Mouse (Mus musculus) olfactory bulb, adult 2 months (tissue): ENCODE measurements at regions not wholly inside any gene's neighbourhood (a gene's known extent, or its start where the extent isn't known, plus 50 kb on each side); places are given as distances from the start of the nearest gene placed in this dataset.

ENCODE experiments used
- H3K27ac ChIP-seq: fragments of 200-500 bp; 2 replicates; pipeline ENCODE4 v1.5.1; 2012; ENCODE audit warnings: low read depth, low read length; ENCODE audit not compliant: insufficient read depth
- H3K4me1 ChIP-seq: fragments of 200-500 bp; 2 replicates; pipeline ENCODE4 v1.6.1; 2012; ENCODE audit warnings: low read length; ENCODE audit not compliant: control insufficient read depth, insufficient read depth
- H3K4me3 ChIP-seq: fragments of 200-500 bp; 2 replicates; pipeline ENCODE4 v1.5.1; 2012; ENCODE audit warnings: mild to moderate bottlenecking, low read depth, low read length, moderate library complexity; ENCODE audit not compliant: insufficient read depth
- CTCF ChIP-seq: fragments of 200-500 bp; IDR thresholded peaks from 2 replicates; pipeline ENCODE4 v1.5.1; 2012; ENCODE audit warnings: low read depth, mild to moderate bottlenecking, low read length, moderate library complexity; ENCODE audit not compliant: insufficient read depth
- POLR2A ChIP-seq: fragments of 200-500 bp; IDR thresholded peaks from 2 replicates; pipeline ENCODE4 v1.6.1; 2012; ENCODE audit warnings: mild to moderate bottlenecking, low read depth, low read length, moderate library complexity; ENCODE audit not compliant: insufficient read depth
- WGBS: fragments of 180-500 bp; shearing (Covaris S2); methylation state at CpG from one replicate; pipeline ENCODE4 v1.1.7; 2018; 5-methylcytosine and 5-hydroxymethylcytosine counted together

- no peak for TF ChIP-seq CTCF
- TF ChIP-seq POLR2A: no peak
- 88% methylated on average over 1 of the region's 1 CpGs for WGBS
- Histone ChIP-seq H3K27ac (no peak overlapping the region), H3K4me3 (no peak overlapping the region), H3K4me1 (no peaks in the 10 kb centered on the region)
Measured at GRCm38 (mm10) chr5:84934369-84934768, 517.2 kb upstream of the Epha5 start.

- WGBS: 96% methylated on average over 1 of the region's 1 CpGs
- Histone ChIP-seq H3K4me1 (no peaks in the 10 kb centered on the region), H3K4me3 (no peak overlapping the region), H3K27ac (no peak overlapping the region)
- TF ChIP-seq CTCF: no peak
- no peak for TF ChIP-seq POLR2A
Measured at GRCm38 (mm10) chr5:84917631-84918292, 500.6 kb upstream of the Epha5 start.

GRCm38 (mm10) chr5:84901669-84902068, 484.5 kb upstream of the Epha5 start:
- WGBS: 35% methylated on average over 4 of the region's 4 CpGs
- TF ChIP-seq CTCF (no peak), POLR2A (no peak)
- H3K4me3 ChIP-seq: no peak overlapping the region
- H3K27ac ChIP-seq: no peak overlapping the region
- no peaks in the 10 kb centered on the region for H3K4me1 ChIP-seq

GRCm38 (mm10) chr5:84897535-84897934, 480.4 kb upstream of the Epha5 start:
- Histone ChIP-seq H3K4me3 (no peak overlapping the region), H3K4me1 (no peaks in the 10 kb centered on the region), H3K27ac (no peak overlapping the region)
- 97% methylated on average over 1 of the region's 1 CpGs for WGBS
- TF ChIP-seq CTCF: no peak
- TF ChIP-seq POLR2A: no peak

GRCm38 (mm10) chr5:84853622-84854021, 436.4 kb upstream of the Epha5 start:
- H3K4me1 ChIP-seq: no peaks in the 10 kb centered on the region
- WGBS: 82% methylated on average over 1 of the region's 1 CpGs
- TF ChIP-seq CTCF: no peak
- TF ChIP-seq POLR2A: no peak
- no peak overlapping the region for H3K4me3 ChIP-seq
- no peak overlapping the region for H3K27ac ChIP-seq

- H3K27ac ChIP-seq: no peak overlapping the region
- no peaks in the 10 kb centered on the region for H3K4me1 ChIP-seq
- H3K4me3 ChIP-seq: no peak overlapping the region
- no peak for TF ChIP-seq POLR2A
Measured at GRCm38 (mm10) chr5:84849175-84849574, 432.0 kb upstream of the Epha5 start.

- H3K4me1 ChIP-seq: no peaks in the 10 kb centered on the region
- TF ChIP-seq POLR2A (no peak), CTCF (no peak)
- 0 out of 2 replicates have a peak overlapping the region, but pooled peaks have one; percentile 37 for H3K27ac ChIP-seq
- WGBS: 21% methylated on average over 2 of the region's 2 CpGs
- H3K4me3 ChIP-seq: no peak overlapping the region
Measured at GRCm38 (mm10) chr5:84848765-84849164, 431.6 kb upstream of the Epha5 start.

GRCm38 (mm10) chr5:84811460-84811859, 394.3 kb upstream of the Epha5 start:
- Histone ChIP-seq H3K4me3 (no peak overlapping the region), H3K27ac (no peak overlapping the region), H3K4me1 (no peaks in the 10 kb centered on the region)
- WGBS: 60% methylated on average over 2 of the region's 2 CpGs
- TF ChIP-seq POLR2A (no peak), CTCF (no peak)

GRCm38 (mm10) chr5:84810844-84811243, 393.7 kb upstream of the Epha5 start:
- WGBS: 64% methylated on average over 3 of the region's 3 CpGs
- no peak overlapping the region for H3K27ac ChIP-seq
- TF ChIP-seq CTCF: no peak
- no peak for TF ChIP-seq POLR2A
- H3K4me3 ChIP-seq: no peak overlapping the region
- no peaks in the 10 kb centered on the region for H3K4me1 ChIP-seq

- TF ChIP-seq POLR2A (no peak), CTCF (no peak)
- Histone ChIP-seq H3K4me3 (no peak overlapping the region), H3K4me1 (no peaks in the 10 kb centered on the region), H3K27ac (no peak overlapping the region)
- 77% methylated on average over 1 of the region's 1 CpGs for WGBS
Measured at GRCm38 (mm10) chr5:84762618-84763017, 345.4 kb upstream of the Epha5 start.
